Mouse (Mus musculus): ENCODE measurements around the gene 4930544D05Rik. TPM values are rescaled to one million over a fixed set of nuclear protein-coding genes. Genes with fewer than 3 reads are reported as not detected.

4930544D05Rik gene
- total RNA-seq, 2 experiments from 2014 or later = not detected

DNA sequence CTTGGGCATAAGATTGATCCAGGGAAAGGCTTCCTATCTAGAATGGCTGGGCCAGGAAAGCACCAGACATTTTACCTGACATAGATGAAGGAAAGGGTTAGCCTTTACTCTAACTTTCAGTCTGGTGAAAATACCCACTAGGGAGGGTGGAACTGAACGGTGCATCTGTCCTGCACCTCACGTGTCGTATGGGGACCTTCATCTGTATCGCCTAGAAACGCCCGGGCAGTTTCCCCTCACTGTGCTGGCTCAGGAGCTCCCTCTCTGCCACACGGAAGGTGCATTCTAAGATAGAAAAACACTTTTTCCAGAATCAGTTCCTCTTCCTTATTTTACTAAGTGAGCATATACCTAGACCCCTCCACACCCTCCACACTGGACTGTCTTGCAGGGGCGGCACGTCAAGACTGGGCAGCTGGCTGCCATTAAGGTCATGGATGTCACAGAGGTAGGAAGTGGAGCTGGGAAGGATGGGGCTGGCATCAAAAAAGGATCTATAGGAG lies 17.1 kb upstream of the 4930544D05Rik start:
- no peak for DNase-seq (ENCODE audit: low spot score in 2 of 2)

DNA sequence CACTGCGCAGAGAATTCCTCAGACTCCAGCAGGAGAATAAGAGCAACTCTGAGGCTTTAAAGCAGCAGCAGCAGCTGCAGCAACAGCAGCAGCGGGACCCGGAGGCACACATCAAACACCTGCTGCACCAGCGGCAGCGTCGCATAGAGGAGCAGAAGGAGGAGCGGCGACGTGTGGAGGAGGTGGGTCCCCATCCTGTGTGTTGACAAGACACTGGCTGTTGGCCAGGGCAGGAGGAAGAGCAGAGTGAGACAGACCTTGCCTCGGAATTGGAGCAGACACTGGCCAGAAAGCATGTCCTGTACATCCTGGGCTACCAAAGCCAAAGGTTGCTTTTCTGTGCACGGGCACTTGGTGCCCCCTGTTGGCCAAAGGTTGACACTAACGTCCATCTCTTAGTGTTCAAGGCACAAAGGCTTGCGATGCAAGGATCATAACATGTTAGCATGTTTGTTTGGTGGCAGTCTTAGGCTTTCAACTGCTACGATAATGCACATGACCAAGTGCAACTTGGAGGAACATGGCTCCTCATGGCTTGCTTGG lies 10.6 kb upstream of the 4930544D05Rik start:
- DNase-seq (ENCODE audit: low spot score in 2 of 2) = peak; percentile 55 to 60

DNA sequence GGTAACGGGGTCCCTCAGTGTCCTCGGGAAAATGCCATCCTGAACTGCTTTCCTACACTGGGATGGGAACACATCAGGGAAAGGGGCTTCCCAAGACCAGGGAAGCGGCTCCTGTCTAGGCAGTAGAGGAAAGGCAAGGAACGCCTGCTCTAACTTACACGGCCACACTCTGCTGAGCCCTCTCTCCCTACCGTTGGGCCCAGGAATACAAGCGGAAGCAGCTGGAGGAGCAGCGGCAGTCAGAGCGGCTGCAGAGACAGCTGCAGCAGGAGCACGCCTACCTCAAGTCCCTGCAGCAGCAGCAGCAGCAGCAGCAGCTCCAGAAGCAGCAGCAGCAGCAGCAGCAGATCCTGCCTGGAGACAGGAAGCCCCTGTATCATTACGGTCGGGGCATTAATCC lies 8.9 kb upstream of the 4930544D05Rik start:
- DNase-seq (ENCODE audit: low spot score in 2 of 2) = no peak

DNA sequence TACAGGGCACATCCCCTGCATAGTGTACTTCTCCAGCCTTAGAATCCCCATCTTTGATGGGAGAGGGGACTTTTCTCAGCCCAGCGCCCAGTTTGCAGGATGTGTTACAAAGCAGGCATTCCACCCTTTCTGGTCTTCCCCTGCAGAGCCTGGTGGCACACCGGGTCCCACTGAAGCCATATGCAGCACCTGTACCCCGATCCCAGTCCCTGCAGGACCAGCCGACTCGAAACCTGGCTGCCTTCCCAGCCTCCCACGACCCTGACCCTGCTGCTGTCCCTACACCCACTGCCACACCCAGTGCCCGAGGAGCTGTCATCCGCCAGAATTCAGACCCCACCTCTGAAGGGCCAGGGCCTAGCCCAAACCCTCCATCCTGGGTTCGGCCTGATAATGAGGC lies 8.0 kb upstream of the 4930544D05Rik start:
- DNase-seq (ENCODE audit: low spot score in 2 of 2) = no peak

DNA sequence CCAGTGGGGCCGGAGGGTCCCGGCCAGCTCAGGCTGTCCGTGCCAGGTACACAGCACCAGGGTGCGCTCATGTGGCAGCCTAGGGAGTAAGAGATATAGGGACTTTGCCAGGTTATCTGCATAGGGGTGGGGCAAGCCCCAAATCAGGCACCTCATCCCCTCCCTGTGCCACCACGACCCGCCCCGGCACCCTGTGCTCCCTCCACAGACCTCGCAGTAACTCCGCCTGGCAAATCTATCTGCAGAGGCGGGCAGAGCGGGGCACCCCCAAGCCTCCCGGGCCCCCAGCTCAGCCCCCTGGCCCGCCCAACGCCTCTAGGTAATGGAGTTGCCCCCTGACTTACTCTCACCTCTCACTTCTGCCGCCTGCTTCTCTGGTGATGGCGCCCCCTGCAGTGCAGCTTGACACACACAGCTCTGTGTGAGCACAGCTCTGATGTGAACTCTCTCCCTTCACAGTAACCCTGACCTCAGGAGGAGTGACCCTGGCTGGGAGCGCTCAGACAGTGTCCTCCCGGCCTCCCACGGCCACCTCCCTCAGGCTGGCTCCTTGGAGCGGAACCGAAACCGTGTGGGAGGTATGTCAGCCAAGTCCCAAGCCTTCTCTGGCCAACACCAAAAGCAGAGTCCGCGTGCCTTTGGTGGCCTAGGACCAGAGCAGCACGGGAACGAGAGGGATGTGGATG lies 7.1 kb upstream of the 4930544D05Rik start:
- no peak for DNase-seq (ENCODE audit: low spot score in 2 of 2)

DNA sequence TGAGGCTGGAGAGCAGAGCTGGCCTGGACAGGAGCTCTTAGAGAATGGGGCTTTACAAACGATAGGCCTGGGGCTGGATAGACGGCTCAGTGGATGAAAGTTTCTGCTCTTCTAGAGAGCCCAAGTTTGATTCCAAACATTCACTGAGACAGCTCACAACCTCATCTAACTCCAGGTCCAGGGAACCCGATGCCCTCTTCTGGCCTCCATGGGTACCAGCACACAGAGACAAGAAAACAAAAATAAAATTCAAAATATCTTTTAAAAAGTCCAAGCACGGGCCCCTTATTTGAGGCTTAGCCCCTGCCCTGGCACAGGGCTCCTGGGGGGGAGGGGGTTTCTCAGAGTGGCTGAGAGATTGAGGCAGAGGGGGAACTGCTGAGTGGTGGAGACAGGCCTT lies 4.9 kb upstream of the 4930544D05Rik start:
- DNase-seq (ENCODE audit: low spot score in 2 of 2) = no peak

DNA sequence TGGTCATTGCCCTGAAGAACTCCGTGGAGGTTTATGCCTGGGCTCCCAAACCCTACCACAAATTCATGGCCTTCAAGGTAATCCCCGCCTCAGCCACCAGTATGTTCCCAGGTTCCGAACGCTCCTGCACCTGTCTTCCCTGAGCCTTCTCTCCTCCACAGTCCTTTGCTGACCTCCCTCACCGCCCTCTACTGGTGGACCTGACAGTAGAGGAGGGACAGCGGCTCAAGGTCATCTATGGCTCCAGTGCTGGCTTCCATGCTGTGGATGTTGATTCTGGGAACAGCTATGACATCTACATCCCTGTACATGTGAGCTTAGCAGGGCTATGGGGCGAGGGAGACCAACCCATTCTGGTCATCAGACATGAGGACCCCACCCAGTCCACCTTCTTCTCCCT lies 3.1 kb upstream of the 4930544D05Rik start:
- DNase-seq (ENCODE audit: low spot score in 2 of 2) = no peak

DNA sequence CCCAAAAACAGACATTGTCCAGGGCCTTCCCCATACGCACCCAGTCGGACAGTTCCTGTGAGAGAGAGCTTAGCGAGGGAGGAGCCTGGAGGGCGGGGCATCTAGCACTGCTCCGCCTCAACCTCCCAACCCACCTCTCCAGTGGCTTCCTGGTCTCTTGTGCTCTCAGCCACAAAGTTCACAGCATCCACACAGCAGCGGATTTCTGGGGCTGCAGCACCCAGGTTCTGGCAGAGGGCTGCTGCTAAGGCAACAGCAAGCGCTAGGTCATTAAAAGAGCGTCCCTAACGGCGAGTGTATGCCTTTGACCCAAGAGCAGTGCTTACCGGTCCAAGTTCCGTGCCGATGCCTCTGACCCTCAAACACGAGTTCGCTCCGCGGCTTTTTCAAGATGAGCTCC lies 574 bp upstream of the 4930544D05Rik start:
- DNase-seq (ENCODE audit: low spot score in 2 of 2) = peak; percentile 26 to 40

DNA sequence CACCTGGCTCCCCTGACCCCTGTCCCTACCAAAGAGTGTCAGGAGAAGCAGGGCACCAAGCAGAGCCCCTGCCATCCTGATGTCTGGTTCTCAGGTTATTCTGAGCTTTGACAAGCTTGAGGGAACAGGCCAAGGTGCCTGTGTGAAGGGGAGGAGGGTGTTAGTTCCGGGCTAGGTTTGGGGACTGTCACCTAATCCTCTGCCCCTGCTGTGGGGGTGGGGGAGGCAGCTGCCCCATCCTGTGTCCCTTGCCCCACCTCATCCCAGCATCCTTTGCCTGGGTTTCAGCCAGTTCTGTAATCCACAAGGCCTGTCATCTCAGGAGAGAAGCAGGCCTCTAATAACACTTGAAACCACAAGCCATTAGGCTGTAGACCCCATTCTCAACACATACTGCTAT lies 3.5 kb downstream of the 4930544D05Rik start, which contains the start of gene Chrne:
Chrne (minus strand) TSS at position 116 of the 400 bp plus-strand sequence.
- no peak for DNase-seq (ENCODE audit: low spot score in 2 of 2)

DNA sequence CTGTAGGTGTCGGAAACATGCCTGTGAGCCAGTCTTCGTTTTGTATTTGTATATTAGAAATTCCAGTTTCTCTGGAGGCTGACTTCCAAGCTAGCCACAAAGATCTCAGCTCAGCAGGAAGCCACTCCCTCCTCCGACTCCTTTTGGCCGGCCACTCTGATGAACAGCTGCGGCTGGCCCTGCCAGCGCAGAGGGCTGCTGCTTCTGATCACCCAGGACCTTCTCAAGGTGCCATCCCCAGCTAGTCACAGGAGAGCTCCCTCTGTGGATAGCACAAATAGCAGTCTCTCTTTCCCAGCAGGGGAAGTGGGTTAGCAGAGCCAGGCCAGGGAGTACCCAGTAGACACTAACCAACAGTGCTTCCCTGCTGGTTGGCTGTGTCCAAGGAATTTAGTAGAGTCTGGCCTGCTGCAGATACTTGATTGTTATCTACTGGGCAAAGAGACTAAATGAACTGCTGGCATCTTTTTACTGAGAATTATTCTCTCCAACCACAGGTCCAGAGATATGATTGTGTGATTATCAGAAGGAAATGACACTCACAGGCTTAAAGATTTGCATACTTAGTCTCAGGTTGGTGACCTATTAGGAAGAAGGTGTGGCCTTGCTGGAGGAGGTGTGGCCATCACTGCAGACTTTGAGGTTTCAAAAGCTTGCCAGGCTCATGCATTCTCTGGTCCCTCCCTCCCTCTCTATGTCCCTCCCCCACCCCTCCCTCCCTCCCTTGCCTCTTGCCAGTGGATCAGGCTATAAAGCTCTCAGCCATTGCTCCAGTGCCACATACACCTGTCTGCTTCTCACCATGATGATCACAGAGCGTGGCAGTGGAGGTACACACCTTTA lies 6.5 kb downstream of the 4930544D05Rik start:
- no peak for DNase-seq (ENCODE audit: low spot score in 2 of 2)

DNA sequence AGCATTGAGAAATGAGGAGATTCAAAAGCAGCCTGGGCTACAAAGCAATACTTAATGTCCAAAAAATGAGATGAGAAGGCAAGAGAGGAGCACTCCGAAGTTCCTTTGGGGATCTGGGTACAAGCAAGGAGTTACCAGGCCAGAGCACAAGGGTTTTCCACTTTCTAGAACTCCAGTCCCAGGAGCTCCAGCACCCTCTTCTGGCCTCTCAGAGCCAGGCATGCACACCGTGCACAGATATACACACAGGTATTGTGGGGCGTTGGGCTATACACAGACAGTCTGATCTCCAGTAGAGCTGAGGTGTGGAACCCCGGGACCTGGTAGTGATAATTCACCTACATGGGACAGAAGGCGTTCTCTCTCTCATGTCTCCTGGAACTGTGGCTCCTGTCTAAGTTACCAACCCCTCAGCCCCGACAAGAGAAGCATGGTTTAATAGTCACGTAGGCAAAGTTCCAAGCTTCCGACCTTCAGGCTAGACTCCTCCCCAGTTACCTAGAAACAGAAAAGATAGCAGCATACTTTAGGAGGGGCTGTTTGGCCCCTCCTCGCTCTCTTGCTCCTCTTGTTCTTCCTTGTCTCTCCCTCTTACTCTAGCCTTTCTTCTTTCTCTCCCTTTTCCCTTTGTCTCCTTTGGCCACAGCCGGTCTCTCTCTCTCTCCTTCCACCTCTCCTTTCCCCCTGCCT lies 7.5 kb downstream of the 4930544D05Rik start:
- DNase-seq (ENCODE audit: low spot score in 2 of 2) = no peak

DNA sequence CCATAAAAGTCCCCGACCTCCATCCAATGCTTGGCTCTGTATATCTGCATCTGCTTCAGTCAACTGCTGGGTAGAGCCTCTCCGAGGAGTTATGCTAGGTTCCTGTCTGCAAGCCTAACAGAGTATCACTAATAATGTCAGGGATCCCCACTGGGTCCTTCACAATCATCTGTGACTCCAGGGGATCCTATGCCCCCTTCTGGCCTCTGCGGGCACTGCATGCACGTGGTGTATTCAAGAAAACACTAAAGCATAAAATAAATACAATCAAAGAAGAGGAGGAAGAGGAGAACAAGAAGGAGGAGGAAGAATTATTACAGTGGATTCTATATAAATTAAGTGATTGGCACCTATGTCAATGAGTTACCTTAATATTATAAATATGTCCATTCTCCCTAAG lies 9.8 kb downstream of the 4930544D05Rik start:
- DNase-seq (ENCODE audit: low spot score in 2 of 2) = no peak

DNA sequence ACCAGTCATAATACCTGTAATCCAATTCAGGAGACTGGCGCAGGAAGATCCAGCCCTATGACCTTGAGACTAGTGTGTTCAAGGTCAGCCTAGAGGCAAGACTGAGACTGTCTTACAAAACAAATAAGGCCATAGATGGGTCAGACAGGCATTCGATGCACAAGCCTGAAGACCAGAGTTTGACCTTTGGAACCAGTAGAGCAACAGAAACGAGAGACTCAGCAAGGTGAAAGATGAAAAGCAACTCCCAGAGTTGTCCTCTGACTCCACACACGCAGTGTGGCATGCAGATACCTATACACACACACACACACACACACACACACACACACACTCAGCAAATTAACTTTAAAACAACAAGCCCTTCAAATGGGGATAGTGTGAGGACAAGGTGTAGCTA lies 11.2 kb downstream of the 4930544D05Rik start:
- DNase-seq (ENCODE audit: low spot score in 2 of 2) = no peak

DNA sequence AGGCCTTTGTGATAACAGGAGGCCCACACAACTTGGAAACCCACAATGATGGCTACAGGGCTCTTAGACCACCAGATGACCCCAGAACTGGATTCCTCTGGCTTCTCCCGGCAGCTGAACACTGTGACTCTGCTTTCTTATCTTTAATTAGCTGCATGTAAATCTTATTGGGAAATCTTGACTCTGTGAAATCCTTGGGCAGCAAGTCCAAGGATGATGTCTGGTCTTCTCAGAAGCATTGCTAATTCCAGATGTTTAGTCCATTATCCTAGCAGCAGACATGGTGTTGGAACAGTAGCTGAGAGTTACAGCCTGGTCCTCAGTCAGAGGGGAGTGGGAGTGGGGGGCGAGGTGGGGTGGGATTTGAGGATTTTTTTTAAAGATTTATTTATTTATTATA lies 12.8 kb downstream of the 4930544D05Rik start:
- DNase-seq (ENCODE audit: low spot score in 2 of 2) = no peak

DNA sequence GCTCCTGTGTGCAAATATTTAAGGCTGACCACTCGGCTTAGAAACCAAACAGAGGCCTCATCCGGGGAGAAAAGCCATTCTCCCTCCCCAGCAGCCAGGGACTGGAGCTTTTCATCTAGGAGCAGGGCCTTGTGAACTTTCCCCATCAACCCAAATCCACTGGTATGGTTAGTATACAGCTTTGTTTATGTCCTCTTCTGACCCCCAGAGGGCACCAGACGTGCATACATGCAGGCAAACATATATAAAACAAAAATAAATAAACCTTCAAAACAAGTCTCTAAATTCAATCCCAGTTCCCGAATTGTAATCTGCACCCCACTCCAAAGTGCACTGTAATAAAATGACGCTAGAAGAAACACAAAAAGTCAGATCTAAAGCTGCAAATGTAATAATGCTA lies 13.9 kb downstream of the 4930544D05Rik start:
- no peak for DNase-seq (ENCODE audit: low spot score in 2 of 2)

DNA sequence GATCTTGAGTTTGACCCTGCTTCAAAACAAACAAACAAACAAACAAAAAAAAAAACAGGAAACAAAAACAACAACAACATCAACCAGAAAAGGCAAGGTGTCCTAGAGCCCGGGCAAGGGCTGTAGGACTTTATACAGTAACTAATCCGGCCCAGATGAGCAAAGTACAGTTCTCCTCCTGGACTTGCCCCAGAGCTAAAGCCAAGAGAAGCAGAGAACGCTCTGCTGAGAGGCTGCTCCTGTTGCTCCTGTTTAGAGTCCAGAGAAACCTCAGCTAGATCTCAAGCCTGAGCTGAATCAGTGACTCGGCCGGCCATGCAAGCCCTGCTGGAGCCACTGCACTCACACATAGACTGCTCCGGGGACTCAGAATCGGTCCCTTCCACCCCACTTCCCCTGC lies 14.5 kb downstream of the 4930544D05Rik start:
- DNase-seq (ENCODE audit: low spot score in 2 of 2) = no peak

DNA sequence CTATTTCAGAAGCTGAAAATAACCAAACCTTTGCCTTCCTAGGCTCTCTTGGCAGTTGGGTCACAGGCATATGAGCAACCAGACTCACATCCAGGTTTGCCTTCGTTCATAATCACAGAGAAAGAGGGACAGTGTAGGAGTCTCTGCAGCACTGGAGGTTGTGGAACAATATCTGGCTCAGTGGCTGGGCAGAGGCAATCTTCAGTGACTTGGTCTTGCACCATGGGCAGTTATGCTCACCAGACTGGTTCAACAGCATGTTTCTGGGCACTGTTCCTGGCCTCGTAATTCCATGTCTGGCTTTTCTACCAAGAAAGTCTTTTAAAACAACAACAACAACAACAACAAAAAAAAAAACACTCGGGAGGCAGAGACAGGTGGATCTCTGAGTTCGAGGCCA lies 20.0 kb downstream of the 4930544D05Rik start:
- no peak for DNase-seq (ENCODE audit: low spot score in 2 of 2)

DNA sequence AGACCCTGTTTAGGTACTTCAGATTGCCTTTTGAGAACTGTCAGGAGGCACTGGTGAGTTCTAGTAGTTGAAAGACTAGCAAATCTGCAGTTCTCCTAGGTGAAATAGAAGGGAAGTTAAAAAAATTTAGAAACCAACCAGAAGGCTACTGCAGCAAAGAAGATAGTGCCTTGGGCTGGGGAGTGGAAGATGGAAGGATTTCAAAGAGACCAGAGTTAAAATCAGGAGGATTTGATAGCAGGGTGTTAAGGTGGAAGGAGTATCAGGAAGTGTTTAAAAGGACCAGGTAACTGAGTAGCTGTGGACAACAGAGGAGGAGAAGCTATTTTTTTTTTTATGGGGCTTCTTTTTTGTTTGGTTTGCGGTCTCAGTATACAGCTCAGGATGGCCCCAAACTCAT lies 22.1 kb downstream of the 4930544D05Rik start:
- DNase-seq (ENCODE audit: low spot score in 2 of 2) = no peak

DNA sequence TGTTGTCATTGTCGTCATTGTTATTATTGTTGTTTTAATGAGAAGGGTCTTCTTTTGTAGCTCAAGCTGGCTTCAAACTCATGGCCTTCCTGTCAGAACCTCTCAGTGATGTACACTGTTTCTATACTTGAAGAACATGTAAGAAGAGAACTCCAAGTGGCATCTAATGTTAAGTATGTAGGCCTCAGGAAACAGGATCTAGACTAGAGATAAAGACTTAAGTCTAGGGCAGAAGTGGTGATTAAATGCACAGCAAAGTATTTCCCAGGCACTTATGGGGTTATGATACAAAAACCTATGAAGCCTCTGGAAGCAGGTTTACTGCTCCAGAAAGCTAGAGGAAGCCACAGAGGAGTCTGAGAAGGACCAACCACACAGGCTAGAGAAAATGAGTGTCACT lies 22.6 kb downstream of the 4930544D05Rik start:
- DNase-seq (ENCODE audit: low spot score in 2 of 2) = no peak

DNA sequence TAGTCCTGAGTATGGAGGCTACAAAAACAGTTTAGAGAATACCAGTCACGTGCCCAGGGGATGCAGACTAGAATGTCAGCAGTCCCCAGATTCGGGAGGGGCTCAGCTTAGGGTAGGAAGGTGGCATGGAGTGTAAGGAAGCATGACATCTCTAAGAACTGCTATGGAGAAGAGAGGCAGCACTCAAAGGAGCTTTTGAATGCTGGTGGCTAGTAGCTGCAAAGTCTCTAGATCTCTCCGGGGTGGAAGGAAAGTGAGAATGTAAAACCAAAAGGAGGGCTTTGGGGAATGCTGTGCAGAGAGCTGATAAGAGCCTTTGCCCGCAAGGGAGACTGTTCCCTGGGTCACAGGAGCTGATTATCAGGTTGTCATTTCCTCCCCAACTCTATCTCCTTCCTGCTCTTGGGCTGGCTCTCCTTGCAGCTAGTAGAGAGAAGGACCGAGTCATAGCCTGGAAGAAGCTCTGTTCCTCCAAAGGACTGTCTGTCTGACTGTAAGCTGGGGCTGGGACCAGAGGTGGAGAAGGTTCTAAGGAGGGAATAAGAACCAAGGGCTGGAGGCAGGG lies 23.1 kb downstream of the 4930544D05Rik start, which contains the start of gene Gp1ba:
Gp1ba (plus strand) TSS at position 409 of the 565 bp plus-strand sequence.
- DNase-seq (ENCODE audit: low spot score in 2 of 2) = no peak

DNA sequence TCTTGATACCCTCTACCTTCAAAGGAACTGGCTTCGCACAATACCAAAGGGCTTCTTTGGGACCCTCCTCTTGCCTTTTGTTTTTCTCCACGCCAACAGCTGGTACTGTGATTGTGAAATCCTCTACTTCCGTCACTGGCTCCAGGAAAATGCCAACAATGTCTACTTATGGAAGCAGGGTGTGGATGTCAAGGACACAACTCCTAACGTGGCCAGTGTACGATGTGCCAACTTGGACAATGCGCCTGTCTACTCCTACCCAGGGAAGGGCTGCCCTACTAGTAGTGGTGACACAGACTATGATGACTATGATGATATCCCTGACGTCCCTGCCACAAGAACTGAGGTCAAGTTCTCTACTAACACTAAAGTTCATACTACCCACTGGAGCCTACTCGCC lies 24.3 kb downstream of the 4930544D05Rik start:
- DNase-seq (ENCODE audit: low spot score in 2 of 2) = no peak

All from adrenal gland, postnatal 4 days (tissue).